Mouse (Mus musculus) CH12.LX (cell line): Measurements from ENCODE around the gene Ubald2. TPM values are rescaled to one million over a fixed set of nuclear protein-coding genes. Genes with fewer than 3 reads are reported as not detected.
A peak's percentile ranks its signal among the peaks of the same experiment; 100 is the strongest.

ENCODE experiments used
- DNase-seq: peaks from one replicate; pipeline ENCODE4 v3.0.0-alpha.2; 2013; ENCODE audit errors: extremely low read depth
- H3K27ac ChIP-seq: 2 replicates; pipeline ENCODE4 v1.5.1; 2012; ENCODE audit warnings: low read depth, mild to moderate bottlenecking, control low read depth, moderate library complexity; ENCODE audit not compliant: insufficient read depth
- H3K27me3 ChIP-seq: replicated peaks from 2 replicates; pipeline ENCODE3; 2012; ENCODE audit warnings: inconsistent platforms
- H3K36me3 ChIP-seq, 2 experiments: replicated peaks in 1 of 2; 2 replicates each; pipeline versions ENCODE3 to v1.6.1; 2012; ENCODE audit warnings: inconsistent platforms in 1 of 2, low read length in 1 of 2, mild to moderate bottlenecking in 1 of 2, mixed read lengths in 1 of 2, moderate library complexity in 1 of 2; ENCODE audit not compliant: control insufficient read depth in 1 of 2, insufficient read depth in 1 of 2
- H3K4me1 ChIP-seq, 2 experiments: 2 replicates each; pipeline ENCODE4 v1.6.1; 2012; ENCODE audit warnings: inconsistent platforms in 1 of 2, moderate library complexity in 1 of 2; ENCODE audit not compliant: insufficient read depth in 2 of 2, control insufficient read depth in 1 of 2
- H3K4me2 ChIP-seq: 2 replicates; pipeline ENCODE4 v1.6.1; 2012; ENCODE audit warnings: low read depth, mild to moderate bottlenecking, control low read depth; ENCODE audit not compliant: poor library complexity, insufficient read depth, severe bottlenecking
- H3K4me3 ChIP-seq, 3 experiments: fragments of 150-350 bp in 1 of 3; sonication (generic) in 1 of 3; replicated peaks in 1 of 3; 2 replicates each; pipeline versions ENCODE3 to v1.5.1; 2011 to 2012; ENCODE audit warnings: low read depth in 2 of 3, low read length in 2 of 3, mild to moderate bottlenecking in 2 of 3, moderate library complexity in 2 of 3, control low read depth in 1 of 3, improper control_type of control experiment in 1 of 3, inconsistent platforms in 1 of 3, mixed read lengths in 1 of 3; ENCODE audit not compliant: poor library complexity in 1 of 3
- H3K79me2 ChIP-seq: replicated peaks from 2 replicates; pipeline ENCODE4 v1.6.1; 2012; ENCODE audit warnings: mild to moderate bottlenecking, moderate library complexity; ENCODE audit not compliant: control insufficient read depth, poor library complexity, insufficient read depth, severe bottlenecking; ENCODE audit errors: extremely low read depth
- H3K9ac ChIP-seq: 2 replicates; pipeline ENCODE4 v1.6.1; 2012; ENCODE audit warnings: low read depth, mild to moderate bottlenecking, control low read depth, moderate library complexity; ENCODE audit not compliant: insufficient read depth
- H3K9me3 ChIP-seq: replicated peaks from 2 replicates; pipeline ENCODE3; 2012; ENCODE audit warnings: low read length, inconsistent platforms, mixed read lengths
- BHLHE40 ChIP-seq: IDR thresholded peaks from 2 replicates; pipeline ENCODE4 v1.6.1; 2011; ENCODE audit warnings: mild to moderate bottlenecking, low read depth, low read length, improper control_type of control experiment
- CHD1 ChIP-seq: IDR thresholded peaks from 2 replicates; pipeline ENCODE4 v1.6.1; 2012; ENCODE audit warnings: low read depth, low read length, improper control_type of control experiment, inconsistent platforms
- CHD2 ChIP-seq: IDR thresholded peaks from 2 replicates; pipeline ENCODE4 v1.6.1; 2011; ENCODE audit warnings: low read length, improper control_type of control experiment
- CTCF ChIP-seq, 2 experiments: IDR thresholded peaks in 1 of 2; conservative IDR thresholded peaks in 1 of 2; 2 replicates each; pipeline ENCODE4 v1.5.1; 2011 to 2012; ENCODE audit warnings: low read depth in 2 of 2, low read length in 2 of 2, improper control_type of control experiment in 1 of 2, inconsistent platforms in 1 of 2, mild to moderate bottlenecking in 1 of 2, moderate library complexity in 1 of 2
- E2F4 ChIP-seq: IDR thresholded peaks from 2 replicates; pipeline ENCODE4 v1.6.1; 2011; ENCODE audit warnings: low read depth, low read length, improper control_type of control experiment; ENCODE audit not compliant: insufficient replicate concordance
- ELF1 ChIP-seq: IDR thresholded peaks from 2 replicates; pipeline ENCODE4 v1.6.1; 2014; ENCODE audit warnings: low read depth, mild to moderate bottlenecking, inconsistent platforms, low read length, improper control_type of control experiment
- EP300 ChIP-seq: IDR thresholded peaks from 2 replicates; pipeline ENCODE4 v1.6.1; 2011; ENCODE audit warnings: low read length, improper control_type of control experiment
- ETS1 ChIP-seq: conservative IDR thresholded peaks from 2 replicates; pipeline ENCODE4 v1.6.1; 2012; ENCODE audit warnings: low read depth, mild to moderate bottlenecking, inconsistent platforms, low read length, improper control_type of control experiment, moderate library complexity
- GABPA ChIP-seq: IDR thresholded peaks from 2 replicates; pipeline ENCODE4 v1.6.1; 2012; ENCODE audit warnings: low read depth, low read length, improper control_type of control experiment, inconsistent platforms; ENCODE audit not compliant: insufficient replicate concordance
- HCFC1 ChIP-seq: IDR thresholded peaks from 2 replicates; pipeline ENCODE4 v1.6.1; 2012; ENCODE audit warnings: low read depth, mild to moderate bottlenecking, inconsistent platforms, low read length, improper control_type of control experiment
- IRF4 ChIP-seq: IDR thresholded peaks from 2 replicates; pipeline ENCODE4 v1.6.1; 2014; ENCODE audit warnings: low read depth, mild to moderate bottlenecking, inconsistent platforms, low read length, improper control_type of control experiment
- JUN ChIP-seq: IDR thresholded peaks from 2 replicates; pipeline ENCODE4 v1.6.1; 2011; ENCODE audit warnings: low read depth, mild to moderate bottlenecking, low read length, improper control_type of control experiment, moderate library complexity; ENCODE audit not compliant: insufficient read depth
- JUND ChIP-seq: conservative IDR thresholded peaks from 2 replicates; pipeline ENCODE4 v1.6.1; 2011; ENCODE audit warnings: low read depth, low read length, improper control_type of control experiment
- KAT2A ChIP-seq: IDR thresholded peaks from 2 replicates; pipeline ENCODE4 v1.6.1; 2012; ENCODE audit warnings: low read length, improper control_type of control experiment, inconsistent platforms; ENCODE audit not compliant: insufficient replicate concordance
- MAFK ChIP-seq: IDR thresholded peaks from 2 replicates; pipeline ENCODE4 v1.6.1; 2011; ENCODE audit warnings: low read length, improper control_type of control experiment; ENCODE audit not compliant: insufficient replicate concordance
- MAX ChIP-seq: IDR thresholded peaks from 2 replicates; pipeline ENCODE4 v1.6.1; 2011; ENCODE audit warnings: low read length, improper control_type of control experiment
- MAZ ChIP-seq: IDR thresholded peaks from 2 replicates; pipeline ENCODE4 v1.6.1; 2012; ENCODE audit warnings: low read depth, mild to moderate bottlenecking, inconsistent platforms, low read length, improper control_type of control experiment, moderate library complexity
- MEF2A ChIP-seq: IDR thresholded peaks from 2 replicates; pipeline ENCODE4 v1.6.1; 2014; ENCODE audit warnings: low read depth, mild to moderate bottlenecking, inconsistent platforms, low read length, improper control_type of control experiment, borderline replicate concordance
- MXI1 ChIP-seq: IDR thresholded peaks from 2 replicates; pipeline ENCODE4 v1.6.1; 2011; ENCODE audit warnings: mild to moderate bottlenecking, low read depth, low read length, improper control_type of control experiment
- MYC ChIP-seq: IDR thresholded peaks from 2 replicates; pipeline ENCODE4 v1.6.1; 2011; ENCODE audit warnings: low read depth, mild to moderate bottlenecking, improper control_type of control experiment, low read length
- NELFE ChIP-seq: IDR thresholded peaks from 2 replicates; pipeline ENCODE4 v1.6.1; 2011; ENCODE audit warnings: low read depth, low read length, improper control_type of control experiment
- NRF1 ChIP-seq: IDR thresholded peaks from 2 replicates; pipeline ENCODE4 v1.6.1; 2014; ENCODE audit warnings: low read depth, mild to moderate bottlenecking, inconsistent platforms, low read length, improper control_type of control experiment, moderate library complexity
- PAX5 ChIP-seq: IDR thresholded peaks from 2 replicates; pipeline ENCODE4 v1.6.1; 2012; ENCODE audit warnings: low read length, inconsistent platforms, mixed read lengths
- POLR2A ChIP-seq: IDR thresholded peaks from 2 replicates; pipeline ENCODE4 v1.6.1; 2011; ENCODE audit warnings: low read depth, mild to moderate bottlenecking, improper control_type of control experiment, low read length
- POLR2AphosphoS2 ChIP-seq: IDR thresholded peaks from 2 replicates; pipeline ENCODE4 v1.6.1; 2011; ENCODE audit warnings: low read depth, low read length, improper control_type of control experiment
- RAD21 ChIP-seq: IDR thresholded peaks from 2 replicates; pipeline ENCODE4 v1.6.1; 2011; ENCODE audit warnings: low read depth, mild to moderate bottlenecking, low read length, improper control_type of control experiment, moderate library complexity
- RCOR1 ChIP-seq: conservative IDR thresholded peaks from 2 replicates; pipeline ENCODE4 v1.6.1; 2012; ENCODE audit warnings: low read depth, mild to moderate bottlenecking, inconsistent platforms, low read length, improper control_type of control experiment
- SIN3A ChIP-seq: IDR thresholded peaks from 2 replicates; pipeline ENCODE4 v1.6.1; 2012; ENCODE audit warnings: low read length, improper control_type of control experiment, inconsistent platforms
- SMC3 ChIP-seq: IDR thresholded peaks from 2 replicates; pipeline ENCODE4 v1.6.1; 2011; ENCODE audit warnings: low read depth, low read length, improper control_type of control experiment
- TBP ChIP-seq: conservative IDR thresholded peaks from 2 replicates; pipeline ENCODE4 v1.6.1; 2011; ENCODE audit warnings: low read depth, low read length, improper control_type of control experiment
- TCF12 ChIP-seq: IDR thresholded peaks from 2 replicates; pipeline ENCODE4 v1.6.1; 2014; ENCODE audit warnings: low read depth, mild to moderate bottlenecking, inconsistent platforms, low read length, improper control_type of control experiment
- UBTF ChIP-seq: IDR thresholded peaks from 2 replicates; pipeline ENCODE4 v1.6.1; 2012; ENCODE audit warnings: low read depth, mild to moderate bottlenecking, inconsistent platforms, low read length, improper control_type of control experiment, moderate library complexity
- USF1 ChIP-seq: IDR thresholded peaks from 2 replicates; pipeline ENCODE4 v1.6.1; 2014; ENCODE audit warnings: low read depth, mild to moderate bottlenecking, inconsistent platforms, low read length, improper control_type of control experiment
- USF2 ChIP-seq: conservative IDR thresholded peaks from 2 replicates; pipeline ENCODE4 v1.6.1; 2011; ENCODE audit warnings: low read depth, low read length, improper control_type of control experiment
- ZC3H11A ChIP-seq: IDR thresholded peaks from 2 replicates; pipeline ENCODE4 v1.6.1; 2012; ENCODE audit warnings: low read depth, mild to moderate bottlenecking, inconsistent platforms, low read length, improper control_type of control experiment
- ZKSCAN1 ChIP-seq: IDR thresholded peaks from 2 replicates; pipeline ENCODE4 v1.6.1; 2012; ENCODE audit warnings: low read depth, inconsistent platforms, low read length, improper control_type of control experiment, borderline replicate concordance
- ZMIZ1 ChIP-seq: IDR thresholded peaks from 2 replicates; pipeline ENCODE4 v1.6.1; 2012; ENCODE audit warnings: low read depth, mild to moderate bottlenecking, inconsistent platforms, low read length, improper control_type of control experiment
- ZNF384 ChIP-seq: IDR thresholded peaks from 2 replicates; pipeline ENCODE4 v1.6.1; 2012; ENCODE audit warnings: low read depth, low read length, improper control_type of control experiment, inconsistent platforms
- dilution Hi-C: fragments of 300-500 bp; cut with MboI; formaldehyde crosslinking; loops from 2 replicates; pipeline ENCODE4 v1.14.3; 2020; ENCODE audit warnings: low sequenced_read_pairs; ENCODE audit not compliant: extremely low pct_unique_long_range_greater_than_20kb, extremely low pct_ligation_motif_present
- in situ Hi-C: fragments of 300-500 bp; cut with MboI; formaldehyde crosslinking; loops from 3 replicates; pipeline ENCODE4 v1.14.3; 2019; ENCODE audit warnings: low sequenced_read_pairs, low pct_ligation_motif_present, low pct_unique_long_range_greater_than_20kb, mixed read lengths
- polyA plus RNA-seq: library from polyadenylated mRNA; unstranded; fragments of >175 nt; gene quantifications from 2 replicates; pipeline ENCODE4 v1.2.1, GENCODE M21; 2012; ENCODE audit warnings: low read depth; ENCODE audit not compliant: insufficient read length
- total RNA-seq, 2 experiments: library from RNA; depleted of rRNA; stranded (reverse); fragments of 300-350 nt in 1 of 2; fragments of >200 nt in 1 of 2; gene quantifications; 2 replicates each; pipeline ENCODE4 v1.2.3; 2012 to 2014

Gene Ubald2
- total and polyA plus RNA-seq, 3 experiments, result 228 to 436 (median 336) TPM

DNA sequence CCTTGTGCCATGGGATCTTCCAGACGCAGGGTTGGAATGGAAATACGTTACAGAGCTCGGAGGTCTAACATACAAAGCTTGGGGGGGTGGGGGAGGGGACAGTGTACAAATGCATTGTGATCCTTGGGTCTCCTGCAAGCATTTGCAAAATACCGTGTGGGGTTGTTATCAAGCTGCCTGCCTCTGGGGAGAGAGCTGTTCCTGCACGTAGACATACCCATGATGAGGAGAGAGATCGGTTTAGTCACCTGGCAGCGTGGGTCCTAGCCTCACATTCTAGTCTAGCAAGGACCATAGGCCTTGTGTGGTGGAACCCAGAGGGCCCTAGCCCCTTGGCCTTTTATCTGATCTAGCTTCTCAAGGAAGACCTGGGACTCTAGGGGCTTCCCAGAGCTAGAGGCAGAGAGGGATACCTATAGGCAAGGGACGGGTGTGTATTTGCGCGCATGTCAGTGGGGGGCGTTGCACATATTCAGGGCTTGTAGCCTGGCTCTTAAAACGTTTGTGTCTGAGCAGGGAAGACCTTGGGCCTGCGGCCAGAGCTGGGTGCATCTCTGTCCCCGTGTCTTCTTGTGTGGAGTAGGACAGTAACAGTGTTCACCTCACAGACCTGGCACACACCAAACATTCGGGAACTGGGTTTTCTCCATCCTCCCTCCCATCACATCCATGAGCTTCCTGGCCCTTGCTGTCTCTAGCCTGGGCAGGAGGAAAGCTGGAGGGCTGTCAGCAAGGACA is 8.4 kb downstream of the Ubald2 start:
- dilution Hi-C loops (no loop called here), in situ Hi-C loops (loop anchor here (5.0 kb wide), 1 partner anchor 40 kb away; no protein-coding TSS in a partner anchor)
- Histone ChIP-seq H3K4me3 (no peak overlapping the region), H3K9ac (no peak overlapping the region), H3K9me3 (no peaks in the 10 kb centered on the region), H3K27me3 (no peaks in the 10 kb centered on the region), H3K79me2 (peaks cover 5% of the 10 kb centered on the region), H3K4me1 (peaks cover 64 to 81% of the 10 kb centered on the region in 2 experiments), H3K27ac (peak overlapping the region; percentile 12; the same call in 1 of the 2 replicates), H3K36me3 (peaks cover 12 to 32% of the 10 kb centered on the region in 2 experiments), H3K4me2 (no peak overlapping the region)
- DNase-seq, result no peak
- no peak for TF ChIP-seq NELFE
- no peak for TF ChIP-seq KAT2A
- no peak for TF ChIP-seq RAD21
- no peak for TF ChIP-seq MXI1
- TF ChIP-seq IRF4, result 0 out of 2 replicates have a peak, but pooled peaks have one; percentile 12
- TF ChIP-seq USF2, result no peak
- no peak for TF ChIP-seq RCOR1
- no peak for TF ChIP-seq CTCF (conservative IDR thresholded peaks at IDR 0.05 in 1 of 2, IDR thresholded peaks at IDR 0.05 in 1 of 2; ENCODE audit: low read depth in 2 of 2, low read length in 2 of 2)
- no peak for TF ChIP-seq TCF12
- no peak for TF ChIP-seq ZNF384
- TF ChIP-seq POLR2A, result peak; percentile 47
- TF ChIP-seq CHD1, result no peak
- TF ChIP-seq BHLHE40, result no peak
- no peak for TF ChIP-seq MAZ
- no peak for TF ChIP-seq HCFC1
- TF ChIP-seq MYC, result no peak
- TF ChIP-seq ZC3H11A, result no peak
- TF ChIP-seq PAX5, result no peak
- no peak for TF ChIP-seq JUN
- peak; percentile 12; the same call in 1 of the 2 replicates for TF ChIP-seq ELF1
- peak; percentile 64 for TF ChIP-seq POLR2AphosphoS2
- no peak for TF ChIP-seq ETS1
- no peak for TF ChIP-seq MAX
- no peak for TF ChIP-seq UBTF
- no peak for TF ChIP-seq JUND
- no peak for TF ChIP-seq ZKSCAN1
- TF ChIP-seq MAFK, result no peak
- peak; percentile 52 for TF ChIP-seq CHD2
- TF ChIP-seq USF1, result no peak
- TF ChIP-seq TBP, result no peak
- no peak for TF ChIP-seq NRF1
- TF ChIP-seq ZMIZ1, result peak; percentile 65
- no peak for TF ChIP-seq SIN3A
- TF ChIP-seq EP300, result no peak
- no peak for TF ChIP-seq E2F4
- TF ChIP-seq GABPA, result no peak
- TF ChIP-seq MEF2A, result no peak
- TF ChIP-seq SMC3, result peak; percentile 9; the same call in 1 of the 2 replicates
